Mouse (Mus musculus) kidney, adult 10 weeks (tissue): ENCODE measurements around the gene Gm43638. TPM values are rescaled to one million over a fixed set of nuclear protein-coding genes. Genes with fewer than 3 reads are reported as not detected.

Experiments used
- polyA plus RNA-seq: library from polyadenylated mRNA; stranded (reverse); fragments of 350-450 nt; fragmentation: Illumina TruSeq; extraction: RNeasy Lipid Tissue Mini Kit (QIAGEN cat#74804); gene quantifications from one replicate; pipeline ENCODE4 v1.2.3, GENCODE M21; 2014; ENCODE audit warnings: low read depth, low replicate concordance

The Gm43638 gene
- not detected for polyA plus RNA-seq

DNA sequence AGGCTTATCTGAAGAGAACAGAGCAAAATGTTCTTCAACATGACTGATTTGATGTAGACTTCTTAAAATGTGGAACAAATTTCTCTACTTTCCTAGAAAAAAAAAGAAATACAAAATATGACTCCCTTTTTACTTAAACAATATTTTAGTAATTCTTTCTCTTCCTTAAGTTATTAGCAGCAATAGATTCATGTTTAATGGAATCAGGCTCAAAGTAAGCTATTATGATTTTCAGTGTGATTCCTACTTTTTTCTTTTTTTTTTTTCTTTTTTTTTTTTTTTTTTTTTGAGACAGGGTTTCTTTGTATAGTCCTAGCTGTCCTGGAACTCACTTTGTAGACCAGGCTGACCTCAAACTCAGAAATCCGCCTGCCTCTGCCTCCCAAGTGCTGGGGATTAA is at the start of gene Gm43638:
Gm43638 (minus strand) TSS at position 101 of the 400 bp plus-strand sequence.

DNA sequence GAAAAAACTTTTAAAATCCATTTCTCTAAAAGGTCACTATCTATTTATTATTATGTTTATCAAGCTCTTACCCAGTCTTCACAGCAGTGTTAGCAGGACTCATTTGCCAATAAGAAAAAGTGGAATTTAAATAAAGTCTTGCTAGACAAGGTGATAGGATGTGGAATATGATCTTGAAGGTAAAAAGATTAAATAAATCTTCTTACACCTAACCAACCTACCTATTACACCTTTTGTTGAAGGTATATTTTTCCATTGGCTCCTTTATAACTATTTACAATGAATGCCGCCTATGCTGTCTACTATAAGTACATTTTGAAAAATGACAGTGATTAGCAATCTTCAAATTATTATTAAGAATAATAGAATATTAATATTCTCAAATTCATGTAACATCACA is 4.2 kb upstream of the Gm43638 start, which contains the start of gene Ugt2a1:
Ugt2a1 (minus strand) TSS at position 101 of the 400 bp plus-strand sequence.

DNA sequence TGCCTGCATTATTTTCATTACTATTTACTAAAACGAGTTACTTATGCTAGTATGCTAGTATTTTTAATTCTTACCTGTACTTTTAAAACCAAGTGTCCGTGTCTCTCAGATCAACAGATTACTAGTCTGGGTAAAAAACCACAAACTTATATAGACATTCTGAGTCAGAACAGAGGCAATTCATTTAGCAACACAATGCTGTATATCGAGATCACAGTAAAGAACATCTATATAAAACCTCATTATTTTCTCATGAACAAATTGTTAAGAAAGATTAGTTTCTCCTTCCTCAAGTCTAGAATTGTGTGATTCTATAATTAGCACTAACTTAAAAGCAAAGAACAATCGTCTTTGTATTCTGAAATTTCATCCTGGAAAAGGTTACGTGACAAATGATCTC is 4.4 kb downstream of the Gm43638 start, which contains the start of gene Ugt2a2:
Ugt2a2 (minus strand) TSS at position 101 of the 400 bp plus-strand sequence.

DNA sequence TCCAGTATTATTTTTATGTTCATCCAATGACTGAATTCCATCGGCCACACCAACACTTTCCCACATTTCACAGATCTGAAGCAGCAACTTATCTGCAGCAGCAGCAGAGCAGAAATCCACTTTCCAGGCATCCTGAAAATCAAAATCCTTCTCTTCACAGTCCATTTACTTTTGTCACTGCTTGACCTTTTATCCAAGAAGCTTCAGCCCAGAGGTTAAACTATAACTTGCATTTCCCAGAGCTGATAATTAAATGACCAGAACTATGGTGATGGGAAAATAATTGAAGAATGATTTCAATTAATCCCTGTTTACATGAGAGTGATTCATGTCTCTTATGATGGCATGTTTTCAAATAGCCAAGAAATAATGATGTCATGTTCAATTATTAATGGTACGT is 62.6 kb downstream of the Gm43638 start, which contains the start of gene Ugt2b38:
Ugt2b38 (minus strand) TSS at position 163 of the 400 bp plus-strand sequence.

Other genes starting within 250 kb of the Gm43638 start
- 4.4 TPM for gene Ugt2b37, start 232.0 kb downstream of the Gm43638 start, polyA plus RNA-seq
- gene Ugt2a3, start 149.6 kb downstream of the Gm43638 start, polyA plus RNA-seq, result 1.3 TPM
- gene Ugt2b38, start 62.6 kb downstream of the Gm43638 start, polyA plus RNA-seq, result 391 TPM
- not detected for gene Ugt2a2, start 4.5 kb downstream of the Gm43638 start, polyA plus RNA-seq
- gene Ugt2a1, start 4.1 kb upstream of the Gm43638 start, polyA plus RNA-seq, result not detected
- gene Sult1b1, start 51.4 kb upstream of the Gm43638 start, polyA plus RNA-seq, result 30.2 TPM
- gene Sult1d1, start 82.2 kb upstream of the Gm43638 start, polyA plus RNA-seq, result 3,352 TPM
- 0.36 TPM for gene Sult1e1, start 104.8 kb upstream of the Gm43638 start, polyA plus RNA-seq
- not detected for gene Csn1s1, start 179.4 kb upstream of the Gm43638 start, polyA plus RNA-seq
- not detected for gene Csn2, start 212.8 kb upstream of the Gm43638 start, polyA plus RNA-seq